Mouse (Mus musculus) erythroblast, embryonic 14.5 days (primary cell): ENCODE results near the gene Atp2b2.

ENCODE experiments used
- GATA1 ChIP-seq: IDR thresholded peaks from 2 replicates; pipeline ENCODE4 v1.6.1; 2012; ENCODE audit warnings: low read length, inconsistent platforms, mixed read lengths
- TAL1 ChIP-seq: IDR thresholded peaks from 3 replicates; pipeline ENCODE4 v1.6.1; 2012; ENCODE audit warnings: low read length, inconsistent platforms, mixed read lengths

DNA sequence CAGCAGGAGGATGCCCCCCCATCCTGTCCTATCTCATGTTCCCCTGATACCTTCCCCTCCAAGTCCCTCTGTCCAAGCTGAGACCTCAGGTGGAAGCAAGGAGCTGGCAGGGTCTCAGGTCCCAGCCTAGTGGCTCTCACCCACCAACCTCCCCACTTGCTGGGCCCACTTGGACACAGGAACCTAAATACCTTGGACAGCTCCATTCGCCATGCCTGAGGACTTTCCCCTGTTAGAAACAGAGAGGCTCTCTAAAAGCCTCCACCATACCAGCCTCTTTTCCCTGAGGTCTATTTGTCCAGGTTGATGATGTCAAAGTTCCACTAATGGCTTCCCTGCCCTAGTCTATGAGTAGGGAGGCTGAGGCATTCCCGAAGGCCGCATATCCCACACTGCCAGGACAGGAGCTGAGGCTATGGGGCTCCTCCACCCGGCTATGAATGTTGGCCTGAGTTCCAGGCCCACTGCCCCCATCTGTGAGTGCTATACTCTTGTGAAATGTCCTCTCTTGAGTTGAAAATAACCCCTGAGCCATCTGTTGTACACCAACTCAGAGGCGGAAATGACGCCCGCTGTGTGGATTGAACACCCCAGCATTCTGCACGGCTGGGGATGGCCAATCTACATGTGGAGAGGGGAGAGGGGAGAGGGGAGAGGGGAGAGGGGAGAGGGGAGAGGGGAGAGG, 113.1 kb downstream of the Atp2b2 start:
- TF ChIP-seq TAL1 = no peak
- no peak for TF ChIP-seq GATA1
